Mouse (Mus musculus): ENCODE measurements around the gene Ache. TPM values are rescaled to one million over a fixed set of nuclear protein-coding genes. Genes with fewer than 3 reads are reported as not detected.

The Ache gene
- polyA plus RNA-seq, 1 experiment from 2014 or later, result 10.7 TPM

GRCm38 (mm10) chr5:137343869-137344268 is 56.5 kb downstream of the Ache start:
- H3K27me3 ChIP-seq (ENCODE audit: insufficient read depth, poor library complexity, severe bottlenecking), result no peaks in the 10 kb centered on the region
- H3K4me3 ChIP-seq, result no peak overlapping the region
- no peaks in the 10 kb centered on the region for H3K36me3 ChIP-seq
- H3K4me1 ChIP-seq, result peaks cover 51% of the 10 kb centered on the region
- H3K9me3 ChIP-seq, result no peaks in the 10 kb centered on the region
- DNase-seq (ENCODE audit: low spot score), result no peak
- no peak overlapping the region for H3K27ac ChIP-seq

Small RNA genes lying within 50 kb of the gene (microRNA-seq; reads per million reads assigned to microRNA genes)
- gene Mir7036, result 0.76 reads per million
- not detected for gene Mir8116

Other genes starting within 250 kb of the Ache start
- 177 and 178 TPM in 2 replicates for gene Ap1s1, start 241.4 kb upstream of the Ache start, polyA plus RNA-seq (2016; fragmentation: Nextera tagmentation; extraction: Ambion mirVana)
- 0.07 and 0.51 TPM in 2 replicates for gene Serpine1, start 215.3 kb upstream of the Ache start, polyA plus RNA-seq (2016; fragmentation: Nextera tagmentation; extraction: Ambion mirVana)
- gene Trim56, start 171.3 kb upstream of the Ache start, polyA plus RNA-seq (2016; fragmentation: Nextera tagmentation; extraction: Ambion mirVana), result 6.4 and 7.4 TPM in 2 replicates
- not detected in 2 replicates for gene Muc3, start 138.2 kb upstream of the Ache start, polyA plus RNA-seq (2016; fragmentation: Nextera tagmentation; extraction: Ambion mirVana)
- gene Muc3a, start 75.1 kb upstream of the Ache start, polyA plus RNA-seq (2016; fragmentation: Nextera tagmentation; extraction: Ambion mirVana), result 0.40 and 0.83 TPM in 2 replicates
- 11.1 and 12.3 TPM in 2 replicates for gene Ufsp1, start 7.1 kb downstream of the Ache start, polyA plus RNA-seq (2016; fragmentation: Nextera tagmentation; extraction: Ambion mirVana)
- 124 and 147 TPM in 2 replicates for gene Srrt, start 20.2 kb downstream of the Ache start, polyA plus RNA-seq (2016; fragmentation: Nextera tagmentation; extraction: Ambion mirVana)
- gene Trip6, start 26.9 kb downstream of the Ache start, polyA plus RNA-seq (2016; fragmentation: Nextera tagmentation; extraction: Ambion mirVana), result 55.6 and 62.2 TPM in 2 replicates
- 10.6 and 12.0 TPM in 2 replicates for gene Slc12a9, start 46.1 kb downstream of the Ache start, polyA plus RNA-seq (2016; fragmentation: Nextera tagmentation; extraction: Ambion mirVana)
- 36.4 and 42.5 TPM in 2 replicates for gene Ephb4, start 62.6 kb downstream of the Ache start, polyA plus RNA-seq (2016; fragmentation: Nextera tagmentation; extraction: Ambion mirVana)
- 0.04 and 0.25 TPM in 2 replicates for gene Zan, start 189.5 kb downstream of the Ache start, polyA plus RNA-seq (2016; fragmentation: Nextera tagmentation; extraction: Ambion mirVana)
- 50.6 and 56.6 TPM in 2 replicates for gene Pop7, start 215.0 kb downstream of the Ache start, polyA plus RNA-seq (2016; fragmentation: Nextera tagmentation; extraction: Ambion mirVana)
- gene Gigyf1, start 231.0 kb downstream of the Ache start, polyA plus RNA-seq (2016; fragmentation: Nextera tagmentation; extraction: Ambion mirVana), result 8.0 and 10.8 TPM in 2 replicates
- 0.28 and 2.3 TPM in 2 replicates for gene Epo, start 245.7 kb downstream of the Ache start, polyA plus RNA-seq (2016; fragmentation: Nextera tagmentation; extraction: Ambion mirVana)
- 287 and 294 TPM in 2 replicates for gene Gnb2, start 246.0 kb downstream of the Ache start, polyA plus RNA-seq (2016; fragmentation: Nextera tagmentation; extraction: Ambion mirVana)